Mouse (Mus musculus): ENCODE results near the gene Phf21b. TPM values are rescaled to one million over a fixed set of nuclear protein-coding genes. Genes with fewer than 3 reads are reported as not detected.
"Not testable (repeated sequence)": the region's sequence is repeated elsewhere in the genome, so short reads cannot be mapped to it uniquely, and the experiment has no call there.

The Phf21b gene
- polyA plus RNA-seq, 1 experiment: 0.18 TPM

DNA sequence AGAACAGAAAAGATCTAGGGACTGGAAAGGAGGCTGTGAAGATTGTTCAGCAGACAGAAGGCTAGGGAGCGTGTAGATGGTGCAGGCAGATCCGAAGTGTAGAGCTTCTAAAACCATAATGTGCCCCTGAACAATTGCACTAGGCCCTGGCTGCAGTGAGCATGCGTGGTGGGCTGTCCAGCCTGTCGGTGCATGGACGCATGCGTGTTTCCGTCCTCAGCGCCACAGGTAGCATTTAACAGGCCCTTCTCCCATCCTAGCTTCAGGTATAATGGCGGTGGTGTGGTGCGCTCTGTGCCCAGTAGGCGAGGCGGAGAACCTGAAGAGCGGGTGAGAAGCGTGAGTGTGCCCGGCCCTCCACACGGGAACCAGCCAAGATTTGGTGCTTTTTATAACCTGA, 71.0 kb downstream of the Phf21b start:
- no peaks in the 10 kb centered on the region for H3K79me2 ChIP-seq (ENCODE audit: control insufficient read depth, insufficient read depth)
- H3K4me2 ChIP-seq (ENCODE audit: low read depth): no peak overlapping the region
- no peak overlapping the region for H3ac ChIP-seq (ENCODE audit: control insufficient read depth, insufficient read length)
- H3K36me3 ChIP-seq (ENCODE audit: control insufficient read depth, insufficient read depth): no peaks in the 10 kb centered on the region
- TF ChIP-seq E2F4 (IDR thresholded peaks at IDR 0.05; ENCODE audit: insufficient read depth): no peak
- TF ChIP-seq CEBPB (IDR thresholded peaks at IDR 0.05; ENCODE audit: insufficient read depth, poor library complexity, severe bottlenecking): no peak
- no peak for TF ChIP-seq REST (IDR thresholded peaks at IDR 0.05; ENCODE audit: insufficient read depth, insufficient read length)
- TF ChIP-seq MYOD1 (IDR thresholded peaks at IDR 0.05; ENCODE audit: control insufficient read depth in 1 of 3, insufficient read length in 2 of 3, low read depth in 2 of 3): no peak
- no peak for TF ChIP-seq MAX (IDR thresholded peaks at IDR 0.05; ENCODE audit: low read depth)
- no peak for TF ChIP-seq USF1 (IDR thresholded peaks at IDR 0.05; ENCODE audit: low read depth)
- TF ChIP-seq POLR2A (IDR thresholded peaks at IDR 0.05; ENCODE audit: insufficient read length, low read depth): no peak
- TF ChIP-seq POLR2AphosphoS2 (IDR thresholded peaks at IDR 0.05; ENCODE audit: insufficient read length, low read depth): no peak
- H3K27me3 ChIP-seq (ENCODE audit: control insufficient read depth, insufficient read depth, insufficient read length): no peaks in the 10 kb centered on the region
- no peak overlapping the region for H3K4me3 ChIP-seq

DNA sequence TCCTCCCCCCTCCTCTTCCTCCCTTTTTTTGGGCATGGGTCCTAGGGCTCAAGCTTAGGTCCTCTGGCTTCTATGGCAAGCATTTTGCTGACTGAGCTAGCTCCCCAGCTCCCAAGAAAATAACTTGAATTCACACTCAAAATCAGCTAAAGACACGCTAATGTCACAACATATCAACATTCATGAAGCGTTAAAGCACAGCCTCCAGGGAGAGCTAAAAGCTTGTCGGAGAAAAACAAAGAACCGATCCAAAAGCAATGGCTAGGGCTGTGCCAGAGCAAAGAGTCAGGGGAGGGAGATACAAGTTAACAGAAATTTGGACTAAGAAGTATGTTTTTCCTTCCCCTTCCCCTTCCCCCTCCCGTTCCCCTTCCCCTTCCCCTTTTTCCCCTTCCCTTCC, 77.3 kb downstream of the Phf21b start:
- H3K27me3 ChIP-seq (ENCODE audit: control insufficient read depth, insufficient read depth, insufficient read length): peaks cover 10% of the 10 kb centered on the region
- H3K79me2 ChIP-seq (ENCODE audit: control insufficient read depth, insufficient read depth): no peaks in the 10 kb centered on the region
- no peaks in the 10 kb centered on the region for H3K36me3 ChIP-seq (ENCODE audit: control insufficient read depth, insufficient read depth)
- no peak overlapping the region for H3K4me3 ChIP-seq
- no peak overlapping the region for H3ac ChIP-seq (ENCODE audit: control insufficient read depth, insufficient read length)
- TF ChIP-seq MAX (IDR thresholded peaks at IDR 0.05; ENCODE audit: low read depth) (no peak), TCF12 (IDR thresholded peaks at IDR 0.05; ENCODE audit: insufficient read depth, poor library complexity, severe bottlenecking) (no peak), POLR2AphosphoS2 (IDR thresholded peaks at IDR 0.05; ENCODE audit: insufficient read length, low read depth) (no peak), MYOG (IDR thresholded peaks at IDR 0.05; ENCODE audit: control insufficient read depth in 1 of 3, insufficient read depth in 1 of 3, insufficient read length in 2 of 3, low read depth in 2 of 3) (no peak), TCF3 (IDR thresholded peaks at IDR 0.05; ENCODE audit: insufficient read length, low read depth) (no peak)
- H3K4me2 ChIP-seq (ENCODE audit: low read depth): no peak overlapping the region

DNA sequence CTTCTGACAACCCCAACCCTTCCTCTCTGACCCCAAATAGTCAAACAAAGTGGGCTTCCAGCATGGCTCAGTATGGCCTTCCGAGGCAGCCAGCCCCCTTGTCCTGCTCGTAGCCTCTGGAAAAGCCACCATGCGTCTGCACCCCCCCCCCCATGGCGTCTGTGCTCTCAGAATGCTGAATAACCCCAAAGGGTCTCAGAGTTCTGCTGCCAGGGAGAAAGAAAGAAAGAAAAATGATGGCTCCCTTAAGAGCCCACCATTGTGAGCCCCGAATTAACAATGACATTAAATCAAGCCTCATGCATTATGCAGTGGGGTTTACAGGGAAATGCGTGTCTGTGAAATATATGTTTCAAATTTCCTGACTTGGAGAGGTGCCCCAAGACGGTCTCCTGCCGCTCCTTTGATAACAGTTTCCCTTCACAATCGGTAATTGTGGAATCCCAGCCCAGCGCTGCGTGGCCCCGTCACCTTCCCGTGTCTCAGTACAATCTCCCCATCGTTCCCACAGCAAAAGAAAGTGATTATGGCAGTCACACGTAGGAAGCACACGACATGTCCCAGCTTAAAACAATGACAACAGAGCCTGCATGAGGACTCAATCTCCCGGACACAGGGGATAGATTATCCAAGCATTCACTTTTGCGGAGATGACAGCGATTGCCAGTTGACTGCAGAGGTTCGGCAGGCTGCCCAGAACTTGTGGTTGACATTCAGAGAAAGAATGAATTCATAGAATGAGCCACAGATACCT, 80.3 kb downstream of the Phf21b start:
- Histone ChIP-seq H3K36me3 (ENCODE audit: control insufficient read depth, insufficient read depth) (no peaks in the 10 kb centered on the region), H3K27me3 (ENCODE audit: control insufficient read depth, insufficient read depth, insufficient read length) (peaks cover 10% of the 10 kb centered on the region), H3K4me2 (ENCODE audit: low read depth) (peak overlapping the region; percentile 67), H3K79me2 (ENCODE audit: control insufficient read depth, insufficient read depth) (no peaks in the 10 kb centered on the region), H3ac (ENCODE audit: control insufficient read depth, insufficient read length) (no peak overlapping the region), H3K4me3 (no peak overlapping the region)
- no peak for TF ChIP-seq MYOD1 (IDR thresholded peaks at IDR 0.05; ENCODE audit: control insufficient read depth in 1 of 3, insufficient read length in 2 of 3, low read depth in 2 of 3)

DNA sequence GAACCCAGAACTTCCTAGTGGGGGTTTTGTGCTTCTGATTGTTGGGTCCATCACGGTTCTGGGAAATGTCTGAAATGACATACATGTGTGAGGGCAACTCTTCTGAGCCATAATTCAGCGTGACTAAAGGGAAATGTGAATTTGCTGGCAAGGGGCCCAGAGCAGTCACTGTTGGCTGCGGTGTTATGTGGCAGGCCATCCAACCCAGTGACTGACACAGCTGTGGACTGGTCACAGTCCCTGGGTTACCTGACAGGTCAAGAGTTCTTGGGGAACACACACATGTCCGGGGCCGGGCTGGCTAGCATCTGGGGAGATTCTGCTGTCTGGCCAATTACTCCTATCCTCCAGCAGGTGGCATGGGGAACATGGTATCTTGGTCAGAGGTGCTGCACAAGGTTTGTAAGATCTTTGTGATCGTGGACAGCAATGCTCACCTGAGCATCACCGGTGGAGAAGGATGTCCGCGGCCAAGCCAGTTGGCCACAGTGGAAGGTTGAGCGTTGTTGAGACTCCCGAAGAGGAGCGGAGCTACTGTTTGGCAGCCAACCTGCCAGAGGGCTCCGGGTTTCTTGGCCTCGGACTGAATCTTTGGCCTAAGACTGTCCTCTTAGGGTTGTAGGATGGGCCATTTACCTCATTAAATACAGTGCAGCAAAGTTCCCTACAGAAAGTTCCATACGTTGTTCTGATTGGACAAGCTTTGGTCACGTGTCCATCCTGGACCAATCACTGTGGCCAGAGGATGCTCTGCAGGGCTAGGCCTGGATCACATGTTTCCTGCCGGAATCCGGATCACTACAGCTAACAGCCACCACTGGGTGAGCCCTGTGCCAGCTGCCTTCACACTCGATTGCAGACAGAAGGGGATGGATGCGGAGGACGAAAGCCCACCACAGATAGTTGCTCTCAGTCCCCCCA, 83.4 kb downstream of the Phf21b start:
- TF ChIP-seq CEBPB (IDR thresholded peaks at IDR 0.05; ENCODE audit: insufficient read depth, poor library complexity, severe bottlenecking) (no peak), USF1 (IDR thresholded peaks at IDR 0.05; ENCODE audit: low read depth) (peak; percentile 86), MYOG (IDR thresholded peaks at IDR 0.05; ENCODE audit: control insufficient read depth in 1 of 3, insufficient read depth in 1 of 3, insufficient read length in 2 of 3, low read depth in 2 of 3) (no peak)
- Histone ChIP-seq H3K36me3 (ENCODE audit: control insufficient read depth, insufficient read depth) (no peaks in the 10 kb centered on the region), H3K79me2 (ENCODE audit: control insufficient read depth, insufficient read depth) (no peaks in the 10 kb centered on the region), H3K27me3 (ENCODE audit: control insufficient read depth, insufficient read depth, insufficient read length) (peaks cover 6% of the 10 kb centered on the region), H3K4me2 (ENCODE audit: low read depth) (no peak overlapping the region), H3K4me3 (no peak overlapping the region), H3ac (ENCODE audit: control insufficient read depth, insufficient read length) (no peak overlapping the region)

DNA sequence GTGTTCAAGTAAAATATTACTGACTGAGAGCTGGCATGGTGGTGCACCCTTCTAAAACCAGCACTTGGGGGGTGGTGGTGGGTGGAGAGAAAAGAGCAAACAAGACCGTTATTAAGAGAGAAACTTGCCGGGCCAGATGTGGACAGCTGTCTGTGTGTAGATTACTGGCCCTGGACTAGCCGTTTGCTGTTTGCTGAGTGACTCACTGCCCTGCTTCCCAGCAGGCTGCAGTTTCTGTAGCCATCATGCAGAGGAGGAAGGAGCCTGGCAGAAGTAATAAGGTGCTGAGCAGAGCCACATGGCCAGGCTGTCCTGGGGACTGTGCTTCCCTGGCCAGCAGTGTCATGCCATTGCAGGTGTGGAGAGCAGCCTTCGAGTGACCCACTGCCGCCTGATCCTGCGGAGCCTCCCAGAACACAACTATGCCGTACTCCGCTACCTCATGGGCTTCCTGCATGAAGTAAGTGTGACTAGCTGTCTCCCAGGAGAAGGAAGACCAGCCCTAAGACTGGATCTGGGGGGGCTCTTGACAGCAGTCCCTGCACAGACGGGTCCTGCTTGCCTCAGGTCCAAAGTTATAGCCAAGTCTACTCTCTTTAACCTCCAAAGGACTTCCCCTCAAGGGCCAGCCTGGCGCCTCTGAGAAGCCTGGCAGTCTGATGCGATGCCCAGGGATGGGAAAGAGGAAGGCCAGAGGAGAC, 86.1 kb downstream of the Phf21b start:
- Histone ChIP-seq H3K4me3 (no peak overlapping the region), H3K4me2 (ENCODE audit: low read depth) (no peak overlapping the region), H3K36me3 (ENCODE audit: control insufficient read depth, insufficient read depth) (no peaks in the 10 kb centered on the region), H3K27me3 (ENCODE audit: control insufficient read depth, insufficient read depth, insufficient read length) (no peaks in the 10 kb centered on the region), H3K79me2 (ENCODE audit: control insufficient read depth, insufficient read depth) (no peaks in the 10 kb centered on the region), H3ac (ENCODE audit: control insufficient read depth, insufficient read length) (no peak overlapping the region)
- no peak for TF ChIP-seq MYOG (IDR thresholded peaks at IDR 0.05; ENCODE audit: control insufficient read depth in 1 of 3, insufficient read depth in 1 of 3, insufficient read length in 2 of 3, low read depth in 2 of 3)
- TF ChIP-seq E2F4 (IDR thresholded peaks at IDR 0.05; ENCODE audit: insufficient read depth): no peak
- TF ChIP-seq MAX (IDR thresholded peaks at IDR 0.05; ENCODE audit: low read depth): no peak
- no peak for TF ChIP-seq CEBPB (IDR thresholded peaks at IDR 0.05; ENCODE audit: insufficient read depth, poor library complexity, severe bottlenecking)
- TF ChIP-seq TCF12 (IDR thresholded peaks at IDR 0.05; ENCODE audit: insufficient read depth, poor library complexity, severe bottlenecking): no peak
- TF ChIP-seq POLR2A (IDR thresholded peaks at IDR 0.05; ENCODE audit: insufficient read length, low read depth): no peak
- no peak for TF ChIP-seq TCF3 (IDR thresholded peaks at IDR 0.05; ENCODE audit: insufficient read length, low read depth)
- no peak for TF ChIP-seq MYOD1 (IDR thresholded peaks at IDR 0.05; ENCODE audit: control insufficient read depth in 1 of 3, insufficient read length in 2 of 3, low read depth in 2 of 3)
- TF ChIP-seq USF1 (IDR thresholded peaks at IDR 0.05; ENCODE audit: low read depth): no peak
- TF ChIP-seq REST (IDR thresholded peaks at IDR 0.05; ENCODE audit: insufficient read depth, insufficient read length): no peak
- TF ChIP-seq POLR2AphosphoS2 (IDR thresholded peaks at IDR 0.05; ENCODE audit: insufficient read length, low read depth): no peak
- no peak for TF ChIP-seq SRF (IDR thresholded peaks at IDR 0.05; ENCODE audit: control insufficient read depth, insufficient read length, low read depth)

DNA sequence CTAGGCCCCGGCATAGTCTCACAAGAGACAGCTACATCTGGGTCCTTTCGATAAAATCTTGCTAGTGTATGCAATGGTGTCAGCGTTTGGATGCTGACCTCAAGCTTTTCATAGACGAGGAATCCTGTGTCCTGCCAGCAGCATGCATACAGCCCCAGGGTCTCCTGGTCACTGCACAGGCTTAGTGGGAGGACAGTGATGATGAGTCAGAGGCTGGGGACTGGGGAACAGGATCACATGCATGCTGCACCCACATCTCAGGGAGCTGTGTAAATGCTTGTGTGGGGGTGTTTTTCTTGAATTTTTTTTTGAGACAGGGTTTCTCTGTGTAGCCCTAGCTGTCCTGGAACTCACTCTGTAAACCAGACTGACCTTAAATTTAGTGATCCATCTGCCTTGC, 87.3 kb downstream of the Phf21b start:
- H3K79me2 ChIP-seq (ENCODE audit: control insufficient read depth, insufficient read depth); H3K27me3 ChIP-seq (ENCODE audit: control insufficient read depth, insufficient read depth, insufficient read length); H3K36me3 ChIP-seq (ENCODE audit: control insufficient read depth, insufficient read depth); H3ac ChIP-seq (ENCODE audit: control insufficient read depth, insufficient read length); H3K4me2 ChIP-seq (ENCODE audit: low read depth); H3K4me3 ChIP-seq: not testable (repeated sequence)
